Mouse (Mus musculus): Measurements from ENCODE around the gene Plcb4.

GRCm38 (mm10) chr2:135770226-135770625, 111.4 kb downstream of the Plcb4 start:
- TF ChIP-seq CHD2 (IDR thresholded peaks at IDR 0.05; ENCODE audit: low read length) (no peak), CTCF (conservative IDR thresholded peaks at IDR 0.05 in 1 of 2, IDR thresholded peaks at IDR 0.05 in 1 of 2; ENCODE audit: low read depth in 2 of 2, low read length in 2 of 2) (no peak), POLR2A (IDR thresholded peaks at IDR 0.05; ENCODE audit: low read depth, low read length) (no peak), USF2 (conservative IDR thresholded peaks at IDR 0.05; ENCODE audit: low read depth, low read length) (no peak), MAZ (IDR thresholded peaks at IDR 0.05; ENCODE audit: low read depth, low read length) (no peak), SMC3 (IDR thresholded peaks at IDR 0.05; ENCODE audit: low read depth, low read length) (no peak), POLR2AphosphoS2 (IDR thresholded peaks at IDR 0.05; ENCODE audit: low read depth, low read length) (no peak), NELFE (IDR thresholded peaks at IDR 0.05; ENCODE audit: low read depth, low read length) (no peak), ZNF384 (IDR thresholded peaks at IDR 0.05; ENCODE audit: low read depth, low read length) (no peak), EP300 (IDR thresholded peaks at IDR 0.05; ENCODE audit: low read length) (no peak), ZKSCAN1 (IDR thresholded peaks at IDR 0.05; ENCODE audit: borderline replicate concordance, low read depth, low read length) (no peak), MEF2A (IDR thresholded peaks at IDR 0.05; ENCODE audit: borderline replicate concordance, low read depth, low read length) (no peak), JUND (conservative IDR thresholded peaks at IDR 0.05; ENCODE audit: low read depth, low read length) (no peak)

All from CH12.LX (cell line).